Mouse (Mus musculus): ENCODE data around the gene Ptov1.
"Not testable (repeated sequence)": the region's sequence is repeated elsewhere in the genome, so short reads cannot be mapped to it uniquely, and the experiment has no call there.

DNA sequence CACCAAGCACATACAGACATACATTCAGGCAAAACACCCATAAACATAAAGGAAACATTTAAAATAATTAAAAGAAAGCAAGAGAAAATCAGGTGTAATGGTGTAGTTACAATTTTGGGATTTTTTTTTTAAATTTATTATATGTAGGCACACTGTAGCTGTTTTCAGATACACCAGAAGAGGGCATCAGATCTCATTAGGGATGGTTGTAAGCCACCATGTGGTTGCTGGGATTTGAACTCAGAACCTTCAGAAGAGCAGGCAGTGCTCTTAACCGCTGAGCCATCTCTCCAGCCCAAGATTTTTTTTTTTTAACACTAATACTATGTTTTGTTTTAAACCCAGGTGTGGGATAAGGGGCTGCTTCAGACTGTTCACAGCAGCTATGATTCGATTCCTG lies 2.2 kb upstream of the Ptov1 start:
- TF ChIP-seq CTCF, EP300 (IDR thresholded peaks at IDR 0.05; ENCODE audit: low read depth): not testable (repeated sequence)
